Mouse (Mus musculus) heart, embryonic 11.5 days (tissue): ENCODE data around the gene Krt71. TPM values are rescaled to one million over a fixed set of nuclear protein-coding genes. Genes with fewer than 3 reads are reported as not detected.
"Not testable (repeated sequence)": the region's sequence is repeated elsewhere in the genome, so short reads cannot be mapped to it uniquely, and the experiment has no call there.

Source experiments
- ATAC-seq: fragments of 200-750 bp; cut with Nextera tagmentation; replicated peaks from 2 replicates; pipeline ENCODE4 v1.8.0; 2017; ENCODE audit warnings: moderate library complexity; ENCODE audit not compliant: insufficient number of reproducible peaks, low FRiP score, low TSS enrichment
- H3K27ac ChIP-seq: fragments of 300-500 bp; sonication (generic); 2 replicates; pipeline ENCODE4 v1.5.1; 2014; ENCODE audit warnings: mild to moderate bottlenecking, low read depth, low read length
- H3K27me3 ChIP-seq: fragments of 300-500 bp; sonication (generic); 2 replicates; pipeline ENCODE4 v1.6.1; 2014; ENCODE audit warnings: mild to moderate bottlenecking, low read length, mixed read lengths; ENCODE audit not compliant: control insufficient read depth, insufficient read depth
- H3K36me3 ChIP-seq: fragments of 300-500 bp; sonication (generic); 2 replicates; pipeline ENCODE4 v1.6.1; 2014; ENCODE audit warnings: mild to moderate bottlenecking, low read length, moderate library complexity, mixed read lengths; ENCODE audit not compliant: control insufficient read depth, insufficient read depth
- H3K4me1 ChIP-seq: fragments of 300-500 bp; sonication (generic); 2 replicates; pipeline ENCODE4 v1.6.1; 2014; ENCODE audit warnings: low read length; ENCODE audit not compliant: control insufficient read depth, insufficient read depth
- H3K4me2 ChIP-seq: fragments of 300-500 bp; sonication (generic); 2 replicates; pipeline ENCODE4 v1.6.1; 2014; ENCODE audit warnings: mild to moderate bottlenecking, moderate library complexity
- H3K4me3 ChIP-seq: fragments of 300-500 bp; sonication (generic); 2 replicates; pipeline ENCODE4 v1.5.1; 2014; ENCODE audit warnings: low read depth, low read length
- H3K9ac ChIP-seq: fragments of 300-500 bp; sonication (generic); 2 replicates; pipeline ENCODE4 v1.6.1; 2014; ENCODE audit warnings: mild to moderate bottlenecking, low read depth, low read length, moderate library complexity
- H3K9me3 ChIP-seq: fragments of 300-500 bp; sonication (generic); replicated peaks from 2 replicates; pipeline ENCODE4 v1.6.1; 2016; ENCODE audit warnings: low read length; ENCODE audit not compliant: control insufficient read depth
- WGBS: fragments of 180-500 bp; shearing (Covaris S2); extraction: QIAGEN DNeasy Blood & Tissue Kit; methylation state at CpG from one replicate; pipeline ENCODE4 v1.1.7; 2014; ENCODE audit not compliant: insufficient replicate concordance; 5-methylcytosine and 5-hydroxymethylcytosine counted together
- microRNA-seq: library from miRNA; unstranded; fragments of <30 nt; microRNA quantifications from one replicate; pipeline ENCODE4, GENCODE M21; 2016; ENCODE audit warnings: borderline number of aligned reads
- polyA plus RNA-seq: library from polyadenylated mRNA; unstranded; fragments of >200 nt; fragmentation: Nextera tagmentation; extraction: Ambion mirVana; gene quantifications from 2 replicates; pipeline ENCODE4 v1.2.1, GENCODE M21; 2014

Krt71 gene
- polyA plus RNA-seq, 1 experiment from 2014 or later: not detected

DNA sequence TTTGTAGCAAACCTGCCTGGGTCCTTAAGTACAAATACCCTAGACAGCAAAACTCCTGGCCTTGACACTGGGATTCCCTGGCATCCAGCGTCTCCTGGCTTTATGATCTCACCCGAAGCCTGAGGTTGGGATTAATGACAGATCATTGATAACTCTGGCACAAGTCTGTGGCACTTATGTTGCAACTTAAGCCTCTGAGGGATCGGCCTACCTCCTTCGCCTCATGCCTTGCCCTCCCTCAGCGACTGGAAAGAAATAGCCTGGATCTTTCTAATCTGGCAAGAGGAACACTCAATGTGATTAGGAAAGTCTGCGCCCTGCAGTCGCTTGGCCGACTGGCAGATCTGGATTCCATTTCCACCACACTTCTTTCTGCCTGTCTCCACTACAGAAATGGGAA is 43.0 kb downstream of the Krt71 start:
- 0 out of 2 replicates have a peak, but pooled peaks cover 3% of the 10 kb centered on the region for H3K27me3 ChIP-seq
- H3K4me2 ChIP-seq: no peak overlapping the region
- no peak overlapping the region for H3K4me3 ChIP-seq
- ATAC-seq: no peak
- no peak overlapping the region for H3K27ac ChIP-seq
- H3K9me3 ChIP-seq: no peaks in the 10 kb centered on the region
- no peak overlapping the region for H3K9ac ChIP-seq
- WGBS: 69% methylated on average over 8 of the region's 8 CpGs
- no peaks in the 10 kb centered on the region for H3K4me1 ChIP-seq
- H3K36me3 ChIP-seq: no peaks in the 10 kb centered on the region

DNA sequence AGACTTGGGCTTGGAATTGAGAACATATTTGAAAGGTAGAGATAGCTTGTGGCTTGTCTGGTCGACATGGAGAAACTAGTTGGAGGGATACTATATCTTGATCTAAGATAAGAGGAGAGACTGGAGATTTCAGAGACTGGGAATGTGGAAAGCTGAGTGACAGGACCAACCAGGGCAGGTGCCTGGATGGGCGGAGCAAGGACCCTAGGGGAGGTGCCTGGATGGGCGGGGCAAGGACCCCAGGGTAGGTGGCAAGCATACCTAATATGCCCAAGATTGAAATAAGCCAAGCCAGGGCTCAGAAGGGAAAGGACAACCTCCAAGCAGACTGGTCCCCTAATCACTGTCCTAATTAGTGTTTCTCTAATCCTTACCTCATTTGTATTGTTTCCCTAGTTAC is 43.7 kb downstream of the Krt71 start:
- 38% methylated on average over 3 of the region's 3 CpGs for WGBS
- Histone ChIP-seq H3K27ac (no peak overlapping the region), H3K27me3 (0 out of 2 replicates have a peak, but pooled peaks cover 3% of the 10 kb centered on the region), H3K9ac (no peak overlapping the region), H3K36me3 (no peaks in the 10 kb centered on the region), H3K4me1 (no peaks in the 10 kb centered on the region), H3K4me2 (no peak overlapping the region), H3K4me3 (no peak overlapping the region), H3K9me3 (no peaks in the 10 kb centered on the region)
- no peak for ATAC-seq

GRCm38 (mm10) chr15:101697326-101698188 is 45.4 kb downstream of the Krt71 start:
- Histone ChIP-seq H3K4me3 (no peak overlapping the region), H3K27me3 (0 out of 2 replicates have a peak, but pooled peaks cover 3% of the 10 kb centered on the region), H3K4me1 (no peaks in the 10 kb centered on the region), H3K9me3 (no peaks in the 10 kb centered on the region), H3K27ac (no peak overlapping the region), H3K9ac (no peak overlapping the region), H3K36me3 (no peaks in the 10 kb centered on the region), H3K4me2 (no peak overlapping the region)
- WGBS: 70% methylated on average over 8 of the region's 8 CpGs
- ATAC-seq: no peak

- 77% methylated on average over 5 of the region's 5 CpGs for WGBS
- Histone ChIP-seq H3K9ac (no peak within 1 kb of the TSS), H3K9me3 (no peaks in the 10 kb centered on the region), H3K27ac (no peak within 1 kb of the TSS), H3K4me3 (no peak within 1 kb of the TSS), H3K36me3 (no peaks in the 10 kb centered on the region), H3K27me3 (0 out of 2 replicates have a peak, but pooled peaks cover 3% of the 10 kb centered on the region), H3K4me1 (no peaks in the 10 kb centered on the region), H3K4me2 (no peak within 1 kb of the TSS)
- no peak for ATAC-seq
Measured at GRCm38 (mm10) chr15:101694207-101694606, 48.7 kb downstream of the Krt71 start, which contains the start of gene Krt6a. Gene Krt6a, minus strand, starts transcription at chr15:101694307.

- not testable (repeated sequence) for ATAC-seq, H3K27ac ChIP-seq, H3K9me3 ChIP-seq, H3K36me3 ChIP-seq, H3K4me2 ChIP-seq, H3K27me3 ChIP-seq, H3K4me3 ChIP-seq, H3K9ac ChIP-seq, H3K4me1 ChIP-seq
- WGBS: 95% methylated on average over 5 of the region's 5 CpGs
Measured at GRCm38 (mm10) chr15:101690460-101690859, 52.4 kb downstream of the Krt71 start.

DNA sequence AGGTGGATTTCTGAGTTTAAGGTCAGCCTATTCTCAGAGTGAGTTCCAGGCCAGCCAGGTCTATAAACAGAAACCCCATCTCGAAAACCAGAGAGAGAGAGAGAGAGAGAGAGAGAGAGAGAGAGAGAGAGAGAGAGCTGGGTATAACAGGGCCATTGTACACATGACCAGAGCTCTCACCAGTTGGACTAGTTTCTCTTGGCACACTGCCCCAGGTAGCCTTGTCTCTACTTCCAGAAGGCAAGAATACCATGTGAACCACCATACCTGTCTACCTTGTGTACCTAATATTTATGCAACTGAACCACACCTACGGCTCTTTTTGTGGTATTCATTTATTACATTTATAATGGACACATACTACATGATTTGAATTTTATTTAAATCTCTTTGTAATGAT is 54.7 kb downstream of the Krt71 start:
- Histone ChIP-seq H3K4me1 (no peaks in the 10 kb centered on the region), H3K4me2 (no peak overlapping the region), H3K4me3 (no peak overlapping the region), H3K27me3 (no peaks in the 10 kb centered on the region), H3K36me3 (no peaks in the 10 kb centered on the region), H3K9me3 (no peaks in the 10 kb centered on the region), H3K27ac (no peak overlapping the region), H3K9ac (no peak overlapping the region)
- WGBS: 54% methylated on average over 2 of the region's 2 CpGs
- no peak for ATAC-seq

Small RNA genes lying within 50 kb of the gene (microRNA-seq; reads per million reads assigned to microRNA genes)
- gene Gm44323 (not detected), gene Gm44342 (not detected)

Other genes starting within 250 kb of the Krt71 start
- not detected in 2 replicates for gene Gm49425, start 225.8 kb downstream of the Krt71 start, polyA plus RNA-seq
- gene Krt84, start 210.3 kb downstream of the Krt71 start, polyA plus RNA-seq: not detected in 2 replicates
- not detected in 2 replicates for gene Krt82, start 192.4 kb downstream of the Krt71 start, polyA plus RNA-seq
- gene Krt90, start 180.2 kb downstream of the Krt71 start, polyA plus RNA-seq: 0.16 TPM in 1 of 2 replicates, not detected in the other
- not detected in 2 replicates for gene Krt75, start 169.2 kb downstream of the Krt71 start, polyA plus RNA-seq
- gene Gm5414, start 114.9 kb downstream of the Krt71 start, polyA plus RNA-seq: not detected in 2 replicates
- not detected in 2 replicates for gene Gm5478, start 95.7 kb downstream of the Krt71 start, polyA plus RNA-seq
- gene Krt6b, start 62.8 kb downstream of the Krt71 start, polyA plus RNA-seq: not detected in 2 replicates
- not detected in 2 replicates for gene Krt6a, start 48.8 kb downstream of the Krt71 start, polyA plus RNA-seq
- 0.13 and 0.23 TPM in 2 replicates for gene Krt5, start 30.2 kb downstream of the Krt71 start, polyA plus RNA-seq
- not detected in 2 replicates for gene Krt72, start 43.4 kb upstream of the Krt71 start, polyA plus RNA-seq
- not detected in 2 replicates for gene Krt73, start 59.2 kb upstream of the Krt71 start, polyA plus RNA-seq
- not detected in 2 replicates for gene Krt2, start 75.1 kb upstream of the Krt71 start, polyA plus RNA-seq
- 0.31 and 0.87 TPM in 2 replicates for gene Krt1, start 107.7 kb upstream of the Krt71 start, polyA plus RNA-seq
- not detected in 2 replicates for gene Krt77, start 126.6 kb upstream of the Krt71 start, polyA plus RNA-seq
- not detected in 2 replicates for gene Krt76, start 149.8 kb upstream of the Krt71 start, polyA plus RNA-seq
- gene Krt4, start 181.6 kb upstream of the Krt71 start, polyA plus RNA-seq: 0.07 TPM in 1 of 2 replicates, not detected in the other
- 1.2 and 1.7 TPM in 2 replicates for gene Krt79, start 197.2 kb upstream of the Krt71 start, polyA plus RNA-seq
- gene Krt78, start 211.2 kb upstream of the Krt71 start, polyA plus RNA-seq: not detected in 2 replicates